Mouse (Mus musculus): ENCODE measurements around the gene Timm22. TPM values are rescaled to one million over a fixed set of nuclear protein-coding genes. Genes with fewer than 3 reads are reported as not detected.

Timm22 gene
- polyA plus RNA-seq, 1 experiment, result 105 TPM

DNA sequence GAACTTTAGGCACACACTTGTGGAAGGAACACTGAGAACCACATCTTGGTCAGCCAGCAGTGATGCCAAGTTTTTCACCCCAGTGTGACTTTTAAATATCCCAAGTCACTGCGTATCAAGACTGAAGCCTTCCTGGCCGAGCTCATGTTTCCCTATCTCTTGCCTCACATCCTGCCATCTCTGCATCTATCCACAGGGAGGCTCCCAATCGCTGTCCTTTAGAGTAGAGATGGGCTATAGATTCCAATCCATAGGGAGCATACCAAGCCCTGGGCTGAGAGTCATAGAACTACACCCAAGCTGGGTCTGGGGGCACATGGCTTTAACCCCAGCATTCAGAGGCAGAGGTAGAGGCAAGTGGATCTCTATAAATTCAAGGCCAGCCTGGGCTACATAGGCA is 52.7 kb downstream of the Timm22 start:
- no peak overlapping the region for H3K4me3 ChIP-seq (ENCODE audit: insufficient read depth, poor library complexity, severe bottlenecking)
- H3K27me3 ChIP-seq (ENCODE audit: control insufficient read depth, insufficient read depth, insufficient read length), result no peaks in the 10 kb centered on the region
- peaks cover 3% of the 10 kb centered on the region for H3K79me2 ChIP-seq (ENCODE audit: control insufficient read depth, insufficient read depth)
- H3K79me3 ChIP-seq (ENCODE audit: low read depth), result no peaks in the 10 kb centered on the region
- peaks cover 90% of the 10 kb centered on the region for H3K36me3 ChIP-seq (ENCODE audit: control insufficient read depth, insufficient read depth)
- H3ac ChIP-seq (ENCODE audit: control insufficient read depth, insufficient read length, low read depth), result no peak overlapping the region
- TF ChIP-seq CTCF (IDR thresholded peaks at IDR 0.05; ENCODE audit: control insufficient read depth, insufficient read depth, insufficient read length) (no peak), MYOG (IDR thresholded peaks at IDR 0.05; ENCODE audit: control insufficient read depth, extremely low read depth, insufficient read length) (no peak), USF1 (IDR thresholded peaks at IDR 0.05; ENCODE audit: low read depth) (no peak), MYOD1 (IDR thresholded peaks at IDR 0.05; ENCODE audit: control insufficient read depth, insufficient read length, low read depth) (no peak), FOSL1 (IDR thresholded peaks at IDR 0.05; ENCODE audit: insufficient read depth, low read length, poor library complexity, severe bottlenecking) (no peak), MAX (IDR thresholded peaks at IDR 0.05) (no peak), CEBPB (IDR thresholded peaks at IDR 0.05; ENCODE audit: low read depth) (no peak)

DNA sequence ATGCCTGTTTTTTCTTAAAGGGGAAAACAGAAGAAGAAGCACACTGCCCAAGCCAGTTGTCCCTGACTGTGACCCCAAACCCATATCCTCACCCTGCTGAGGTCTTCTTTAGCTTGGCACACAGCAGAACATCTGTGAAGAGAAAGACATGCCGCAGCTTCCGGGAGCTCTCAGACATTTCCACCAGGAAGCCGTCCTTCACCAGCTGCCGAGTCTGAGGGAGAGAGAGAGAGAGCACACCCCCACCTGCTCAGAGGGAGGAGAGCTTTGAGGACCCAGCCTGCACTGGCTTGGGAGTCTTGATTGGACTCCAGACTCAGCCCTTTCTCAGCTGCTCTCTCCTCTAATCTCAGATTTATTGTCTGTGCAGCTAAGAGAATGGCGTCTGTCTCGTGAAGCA is 54.4 kb downstream of the Timm22 start:
- Histone ChIP-seq H3K27me3 (ENCODE audit: control insufficient read depth, insufficient read depth, insufficient read length) (no peaks in the 10 kb centered on the region), H3ac (ENCODE audit: control insufficient read depth, insufficient read length, low read depth) (no peak overlapping the region), H3K79me3 (ENCODE audit: low read depth) (no peaks in the 10 kb centered on the region), H3K79me2 (ENCODE audit: control insufficient read depth, insufficient read depth) (peaks cover 19% of the 10 kb centered on the region), H3K4me3 (ENCODE audit: insufficient read depth, poor library complexity, severe bottlenecking) (no peak overlapping the region), H3K36me3 (ENCODE audit: control insufficient read depth, insufficient read depth) (peaks cover 86% of the 10 kb centered on the region)
- TF ChIP-seq CEBPB (IDR thresholded peaks at IDR 0.05; ENCODE audit: low read depth) (no peak), CTCF (IDR thresholded peaks at IDR 0.05; ENCODE audit: control insufficient read depth, insufficient read depth, insufficient read length) (no peak), MAX (IDR thresholded peaks at IDR 0.05) (no peak), USF1 (IDR thresholded peaks at IDR 0.05; ENCODE audit: low read depth) (no peak), MYOG (IDR thresholded peaks at IDR 0.05; ENCODE audit: control insufficient read depth, extremely low read depth, insufficient read length) (no peak), MYOD1 (IDR thresholded peaks at IDR 0.05; ENCODE audit: control insufficient read depth, insufficient read length, low read depth) (no peak), FOSL1 (IDR thresholded peaks at IDR 0.05; ENCODE audit: insufficient read depth, low read length, poor library complexity, severe bottlenecking) (no peak)

- Histone ChIP-seq H3K36me3 (ENCODE audit: control insufficient read depth, insufficient read depth) (peaks cover 86% of the 10 kb centered on the region), H3K79me3 (ENCODE audit: low read depth) (no peaks in the 10 kb centered on the region), H3K4me3 (ENCODE audit: insufficient read depth, poor library complexity, severe bottlenecking) (no peak overlapping the region), H3ac (ENCODE audit: control insufficient read depth, insufficient read length, low read depth) (no peak overlapping the region), H3K27me3 (ENCODE audit: control insufficient read depth, insufficient read depth, insufficient read length) (no peaks in the 10 kb centered on the region), H3K79me2 (ENCODE audit: control insufficient read depth, insufficient read depth) (peaks cover 24% of the 10 kb centered on the region)
- TF ChIP-seq FOSL1 (IDR thresholded peaks at IDR 0.05; ENCODE audit: insufficient read depth, low read length, poor library complexity, severe bottlenecking) (no peak), MYOG (IDR thresholded peaks at IDR 0.05; ENCODE audit: control insufficient read depth, extremely low read depth, insufficient read length) (no peak), USF1 (IDR thresholded peaks at IDR 0.05; ENCODE audit: low read depth) (no peak), CTCF (IDR thresholded peaks at IDR 0.05; ENCODE audit: control insufficient read depth, insufficient read depth, insufficient read length) (no peak), MYOD1 (IDR thresholded peaks at IDR 0.05; ENCODE audit: control insufficient read depth, insufficient read length, low read depth) (no peak), MAX (IDR thresholded peaks at IDR 0.05) (no peak), CEBPB (IDR thresholded peaks at IDR 0.05; ENCODE audit: low read depth) (no peak)
Measured at GRCm38 (mm10) chr11:76461696-76462095, 54.9 kb downstream of the Timm22 start.

- Histone ChIP-seq H3K4me3 (ENCODE audit: insufficient read depth, poor library complexity, severe bottlenecking) (no peak overlapping the region), H3K36me3 (ENCODE audit: control insufficient read depth, insufficient read depth) (peaks cover 64% of the 10 kb centered on the region), H3ac (ENCODE audit: control insufficient read depth, insufficient read length, low read depth) (peak overlapping the region; percentile 15), H3K79me2 (ENCODE audit: control insufficient read depth, insufficient read depth) (peaks cover 50% of the 10 kb centered on the region), H3K27me3 (ENCODE audit: control insufficient read depth, insufficient read depth, insufficient read length) (no peaks in the 10 kb centered on the region), H3K79me3 (ENCODE audit: low read depth) (no peaks in the 10 kb centered on the region)
- TF ChIP-seq MYOD1 (IDR thresholded peaks at IDR 0.05; ENCODE audit: control insufficient read depth, insufficient read length, low read depth), result no peak
- no peak for TF ChIP-seq CTCF (IDR thresholded peaks at IDR 0.05; ENCODE audit: control insufficient read depth, insufficient read depth, insufficient read length)
- no peak for TF ChIP-seq MAX (IDR thresholded peaks at IDR 0.05)
- TF ChIP-seq CEBPB (IDR thresholded peaks at IDR 0.05; ENCODE audit: low read depth), result no peak
- no peak for TF ChIP-seq MYOG (IDR thresholded peaks at IDR 0.05; ENCODE audit: control insufficient read depth, extremely low read depth, insufficient read length)
- TF ChIP-seq USF1 (IDR thresholded peaks at IDR 0.05; ENCODE audit: low read depth), result no peak
- TF ChIP-seq FOSL1 (IDR thresholded peaks at IDR 0.05; ENCODE audit: insufficient read depth, low read length, poor library complexity, severe bottlenecking), result no peak
Measured at GRCm38 (mm10) chr11:76465879-76466278, 59.1 kb downstream of the Timm22 start.

Other genes starting within 250 kb of the Timm22 start
- gene Vps53, start 227.3 kb upstream of the Timm22 start, polyA plus RNA-seq (2012; fragmentation: generic; extraction: Trizol), result 29.2 TPM
- 21.4 TPM for gene Fam57a, start 227.3 kb upstream of the Timm22 start, polyA plus RNA-seq (2012; fragmentation: generic; extraction: Trizol)
- gene Dbil5, start 189.3 kb upstream of the Timm22 start, polyA plus RNA-seq (2012; fragmentation: generic; extraction: Trizol), result 0.46 TPM
- gene Gemin4, start 189.3 kb upstream of the Timm22 start, polyA plus RNA-seq (2012; fragmentation: generic; extraction: Trizol), result 19.4 TPM
- 20.9 TPM for gene Mrm3, start 163.2 kb upstream of the Timm22 start, polyA plus RNA-seq (2012; fragmentation: generic; extraction: Trizol)
- gene Glod4, start 163.2 kb upstream of the Timm22 start, polyA plus RNA-seq (2012; fragmentation: generic; extraction: Trizol), result 34.2 TPM
- gene Nxn, start 7.8 kb upstream of the Timm22 start, polyA plus RNA-seq (2012; fragmentation: generic; extraction: Trizol), result 85.5 TPM
- gene Abr, start 215.4 kb downstream of the Timm22 start, polyA plus RNA-seq (2012; fragmentation: generic; extraction: Trizol), result 72.8 TPM